Mouse (Mus musculus): ENCODE measurements around the gene Clcnka. TPM values are rescaled to one million over a fixed set of nuclear protein-coding genes. Genes with fewer than 3 reads are reported as not detected.

Gene Clcnka
- polyA plus RNA-seq, 1 experiment from 2014 or later: 0.65 TPM

DNA sequence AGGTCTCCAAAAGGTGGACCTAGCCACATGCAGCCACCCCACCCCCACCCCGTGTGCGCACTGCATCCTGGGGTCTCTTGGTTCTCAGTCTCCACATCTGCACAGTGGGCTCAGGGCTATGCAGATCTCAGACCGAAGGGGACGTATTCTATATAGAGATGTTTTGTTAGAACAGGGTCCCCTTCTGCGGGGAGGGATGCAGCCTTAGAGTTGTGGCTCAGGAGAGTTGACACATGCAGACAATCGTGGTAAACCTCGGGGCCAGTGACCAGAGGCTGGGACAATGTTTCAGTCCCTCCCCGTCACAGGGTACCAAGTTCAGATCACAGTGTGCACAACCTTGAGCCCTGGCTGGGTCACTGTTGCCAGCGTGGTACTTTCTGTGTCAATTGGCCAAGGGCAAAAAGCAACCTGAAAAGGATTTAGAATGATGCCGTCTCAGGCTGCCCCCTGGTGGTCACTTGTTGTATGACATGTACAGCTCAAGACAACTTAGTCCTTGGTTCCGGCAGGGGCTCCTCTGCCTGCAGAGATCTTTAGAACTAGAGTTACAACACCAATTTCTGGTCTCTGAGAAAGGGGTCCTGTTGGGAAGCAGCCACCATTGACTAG, 35.5 kb downstream of the Clcnka start:
- peaks cover 5% of the 10 kb centered on the region; the same call in 1 of the 2 replicates for H3K4me1 ChIP-seq (replicated peaks)
- no peaks in the 10 kb centered on the region for H3K9me3 ChIP-seq
- no peak overlapping the region for H3K9ac ChIP-seq
- H3K4me2 ChIP-seq: no peak overlapping the region
- peaks cover 29% of the 10 kb centered on the region for H3K27me3 ChIP-seq
- H3K4me3 ChIP-seq: no peak overlapping the region
- no peaks in the 10 kb centered on the region for H3K36me3 ChIP-seq
- H3K27ac ChIP-seq (replicated peaks): no peak overlapping the region
- 28% methylated on average over 11 of the region's 11 CpGs for WGBS
- ATAC-seq (ENCODE audit: low FRiP score, low read depth): no peak

DNA sequence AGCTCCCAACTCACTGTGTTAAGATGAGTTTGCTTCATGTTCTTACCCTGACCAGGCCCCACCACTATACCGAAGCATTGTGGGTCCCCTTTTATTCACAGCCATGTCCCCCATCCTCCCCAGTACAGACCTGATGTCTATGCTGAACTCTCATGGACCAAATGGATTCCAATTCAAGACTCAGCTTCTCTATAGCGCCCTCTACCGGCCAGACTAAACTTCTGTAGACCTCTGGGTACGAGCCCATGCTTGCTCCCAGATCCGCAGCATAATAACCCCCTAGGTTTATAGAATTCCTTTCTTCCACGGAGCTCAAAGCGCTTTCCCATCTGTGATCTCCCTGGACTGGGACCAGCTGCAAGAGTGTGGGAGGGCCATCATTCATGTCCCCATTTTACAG, 37.7 kb downstream of the Clcnka start:
- H3K27me3 ChIP-seq: peaks cover 14% of the 10 kb centered on the region
- H3K4me2 ChIP-seq: no peak overlapping the region
- no peaks in the 10 kb centered on the region for H3K9me3 ChIP-seq
- no peak overlapping the region for H3K27ac ChIP-seq (replicated peaks)
- H3K9ac ChIP-seq: no peak overlapping the region
- no peak overlapping the region for H3K4me3 ChIP-seq
- WGBS: 37% methylated on average over 7 of the region's 7 CpGs
- no peaks in the 10 kb centered on the region for H3K36me3 ChIP-seq
- H3K4me1 ChIP-seq (replicated peaks): no peaks in the 10 kb centered on the region
- no peak for ATAC-seq (ENCODE audit: low FRiP score, low read depth)

DNA sequence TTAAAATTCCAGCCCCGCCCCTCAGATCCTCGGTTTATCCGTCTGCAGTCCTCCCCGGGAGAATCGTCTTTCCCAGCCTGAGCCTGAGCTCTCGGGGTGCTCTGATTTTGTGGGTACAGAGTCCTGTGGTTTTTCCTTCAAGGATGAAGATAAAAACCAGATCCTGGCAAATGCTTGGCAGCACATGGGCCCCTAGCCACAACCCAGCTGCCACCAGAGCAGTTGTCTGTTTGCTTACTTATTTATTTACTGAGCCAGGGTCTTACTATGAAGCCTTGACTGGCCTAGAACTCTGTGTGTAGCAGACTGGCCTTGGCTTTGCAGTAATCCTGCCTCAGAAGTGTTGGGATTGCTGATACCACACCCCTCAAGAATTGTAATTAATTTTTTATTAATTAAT, 39.3 kb downstream of the Clcnka start:
- Histone ChIP-seq H3K36me3 (no peaks in the 10 kb centered on the region), H3K9me3 (no peaks in the 10 kb centered on the region), H3K27ac (replicated peaks) (no peak overlapping the region), H3K4me1 (replicated peaks) (no peaks in the 10 kb centered on the region), H3K27me3 (no peaks in the 10 kb centered on the region), H3K9ac (no peak overlapping the region), H3K4me3 (no peak overlapping the region), H3K4me2 (no peak overlapping the region)
- no peak for ATAC-seq (ENCODE audit: low FRiP score, low read depth)
- whole genome bisulfite sequencing: 91% methylated on average over 6 of the region's 6 CpGs

DNA sequence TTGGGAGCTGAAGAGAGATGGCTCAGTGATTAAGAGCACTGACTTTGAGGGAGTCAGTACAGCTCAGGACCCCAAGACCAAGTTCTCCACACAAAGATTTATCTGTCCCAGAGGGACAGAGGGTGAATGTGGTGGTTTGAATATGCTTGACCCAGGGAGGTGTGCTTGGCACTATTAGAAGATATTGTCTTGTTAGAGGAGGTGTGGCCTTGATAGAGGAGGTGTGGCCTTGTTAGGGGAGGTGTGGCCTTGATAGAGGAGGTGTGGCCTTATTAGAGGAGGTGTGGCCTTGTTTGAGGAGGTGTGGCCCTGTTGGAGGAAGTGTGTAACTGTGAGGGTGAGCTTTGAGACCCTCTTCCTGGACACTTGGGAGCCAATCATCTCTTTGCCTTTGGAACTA, 40.7 kb downstream of the Clcnka start:
- no peak for ATAC-seq (ENCODE audit: low FRiP score, low read depth)
- no peaks in the 10 kb centered on the region for H3K27me3 ChIP-seq
- H3K36me3 ChIP-seq: no peaks in the 10 kb centered on the region
- H3K9me3 ChIP-seq: no peaks in the 10 kb centered on the region
- H3K4me2 ChIP-seq: no peak overlapping the region
- H3K9ac ChIP-seq: no peak overlapping the region
- H3K4me3 ChIP-seq: no peak overlapping the region
- no peak overlapping the region for H3K27ac ChIP-seq (replicated peaks)
- no peaks in the 10 kb centered on the region for H3K4me1 ChIP-seq (replicated peaks)

DNA sequence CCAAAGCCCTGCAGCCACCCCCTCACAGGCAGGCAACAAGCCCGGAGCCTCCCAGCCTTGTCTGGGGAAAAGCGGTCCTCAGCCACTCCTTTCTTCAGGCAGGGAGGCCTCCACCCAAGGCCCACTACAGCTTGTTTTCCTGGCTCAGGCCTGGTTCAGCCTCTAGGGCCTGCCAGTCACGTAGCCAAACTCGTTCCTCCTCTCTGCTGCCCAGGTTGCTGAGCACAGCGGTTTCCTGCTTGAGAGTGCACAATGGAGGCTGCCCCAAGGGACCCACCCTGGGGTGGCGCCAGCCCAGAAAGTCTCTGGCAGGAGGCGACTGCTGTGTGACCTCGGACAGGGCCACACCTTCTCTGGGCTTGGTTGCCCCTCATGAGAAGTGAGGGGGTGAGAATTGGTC, 44.7 kb downstream of the Clcnka start:
- H3K9me3 ChIP-seq: no peaks in the 10 kb centered on the region
- H3K4me1 ChIP-seq (replicated peaks): no peaks in the 10 kb centered on the region
- no peak overlapping the region for H3K4me2 ChIP-seq
- no peak overlapping the region for H3K4me3 ChIP-seq
- no peak overlapping the region for H3K9ac ChIP-seq
- no peak for ATAC-seq (ENCODE audit: low FRiP score, low read depth)
- no peak overlapping the region for H3K27ac ChIP-seq (replicated peaks)
- 62% methylated on average over 8 of the region's 8 CpGs for WGBS
- no peaks in the 10 kb centered on the region for H3K27me3 ChIP-seq
- no peaks in the 10 kb centered on the region for H3K36me3 ChIP-seq

DNA sequence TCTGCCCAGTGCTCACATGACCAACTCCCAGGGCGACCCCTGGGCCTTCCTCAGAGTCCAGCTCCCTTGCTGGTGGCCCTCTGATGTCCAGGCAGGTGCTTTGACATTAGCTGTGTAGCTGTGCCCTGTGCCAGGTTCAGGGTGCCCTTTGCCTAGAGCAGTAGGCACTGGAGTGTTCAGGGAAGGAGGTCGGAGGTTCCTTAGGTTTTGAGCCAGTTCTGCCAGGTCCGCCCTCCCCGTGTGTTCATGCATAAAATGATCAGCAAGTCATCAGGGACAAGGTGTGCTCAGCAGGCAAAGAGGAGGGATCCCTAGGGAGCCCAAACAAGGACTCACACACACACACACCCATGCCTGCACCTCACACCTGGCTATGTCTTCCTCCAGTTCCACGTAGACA, 45.5 kb downstream of the Clcnka start:
- no peak for ATAC-seq (ENCODE audit: low FRiP score, low read depth)
- Histone ChIP-seq H3K27ac (replicated peaks) (no peak overlapping the region), H3K4me1 (replicated peaks) (no peaks in the 10 kb centered on the region), H3K4me3 (no peak overlapping the region), H3K4me2 (no peak overlapping the region), H3K9me3 (no peaks in the 10 kb centered on the region), H3K27me3 (no peaks in the 10 kb centered on the region), H3K36me3 (no peaks in the 10 kb centered on the region), H3K9ac (no peak overlapping the region)
- 79% methylated on average over 5 of the region's 5 CpGs for WGBS

DNA sequence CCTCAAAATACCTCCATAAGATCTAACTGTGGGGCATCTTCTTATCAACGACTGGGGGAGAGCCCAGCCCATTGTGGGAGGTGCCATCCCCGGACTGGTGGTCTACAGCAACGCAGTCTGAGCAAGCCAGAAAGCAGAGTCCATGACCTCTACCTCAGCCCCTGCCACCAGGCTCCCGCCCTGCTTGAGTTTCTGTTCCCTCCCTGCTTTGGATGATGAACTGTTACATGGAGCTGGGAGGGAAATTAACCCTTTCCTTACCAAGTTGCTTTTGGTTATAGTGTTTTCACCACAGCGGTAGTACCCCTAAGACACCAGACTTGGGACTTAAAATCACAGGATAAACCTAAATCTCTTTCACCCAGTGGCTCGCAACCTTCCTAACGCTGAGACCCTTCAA, 46.6 kb downstream of the Clcnka start:
- Histone ChIP-seq H3K36me3 (no peaks in the 10 kb centered on the region), H3K9ac (no peak overlapping the region), H3K27me3 (no peaks in the 10 kb centered on the region), H3K9me3 (no peaks in the 10 kb centered on the region), H3K4me2 (no peak overlapping the region), H3K4me1 (replicated peaks) (no peaks in the 10 kb centered on the region), H3K27ac (replicated peaks) (no peak overlapping the region), H3K4me3 (no peak overlapping the region)
- no peak for ATAC-seq (ENCODE audit: low FRiP score, low read depth)
- WGBS: 61% methylated on average over 7 of the region's 7 CpGs

DNA sequence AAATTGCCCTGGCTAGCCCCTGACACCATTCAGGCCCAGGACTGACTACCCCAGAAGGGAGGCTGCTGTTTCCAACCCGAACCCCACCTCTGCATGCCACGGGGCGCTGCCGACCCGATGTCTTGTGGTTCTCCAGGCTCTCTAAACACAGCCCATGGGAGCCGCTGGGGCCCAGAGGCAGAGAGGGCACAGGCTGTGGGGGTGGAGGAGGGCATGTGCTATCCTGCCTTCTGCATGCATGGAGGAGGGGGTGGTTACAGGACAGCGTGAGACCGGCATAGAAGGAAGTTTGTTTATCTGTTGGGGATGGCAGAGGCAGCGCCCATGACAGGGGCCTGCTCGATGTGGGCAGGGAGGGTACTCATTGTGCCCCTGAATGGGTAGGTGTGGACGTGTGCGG, 48.5 kb downstream of the Clcnka start:
- no peaks in the 10 kb centered on the region for H3K9me3 ChIP-seq
- no peak for ATAC-seq (ENCODE audit: low FRiP score, low read depth)
- no peaks in the 10 kb centered on the region for H3K36me3 ChIP-seq
- no peak overlapping the region for H3K27ac ChIP-seq (replicated peaks)
- H3K9ac ChIP-seq: no peak overlapping the region
- H3K4me3 ChIP-seq: no peak overlapping the region
- H3K4me2 ChIP-seq: no peak overlapping the region
- 84% methylated on average over 12 of the region's 12 CpGs for WGBS
- no peaks in the 10 kb centered on the region for H3K27me3 ChIP-seq
- no peaks in the 10 kb centered on the region for H3K4me1 ChIP-seq (replicated peaks)

DNA sequence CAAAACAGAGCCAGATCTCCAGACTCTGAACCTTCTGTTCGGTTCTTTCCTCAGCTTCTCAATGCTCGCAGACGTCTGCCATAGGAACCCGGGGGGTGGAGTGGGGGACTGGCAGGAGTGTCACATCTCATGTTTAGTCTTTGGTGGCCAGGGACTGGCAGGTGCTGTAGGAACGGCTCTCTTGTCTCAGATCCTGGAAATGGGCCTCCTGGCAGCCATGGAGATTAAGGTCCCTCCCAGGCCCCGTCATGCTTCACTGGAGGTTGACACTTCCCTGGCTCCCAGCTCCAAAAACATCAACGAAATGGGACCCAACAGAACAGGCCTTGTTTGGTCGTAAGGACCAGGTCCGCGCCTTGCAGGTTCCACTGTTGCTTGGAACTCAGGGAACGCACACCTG, 49.9 kb downstream of the Clcnka start:
- Histone ChIP-seq H3K27ac (replicated peaks) (no peak overlapping the region), H3K9me3 (no peaks in the 10 kb centered on the region), H3K4me3 (no peak overlapping the region), H3K4me2 (no peak overlapping the region), H3K4me1 (replicated peaks) (no peaks in the 10 kb centered on the region), H3K9ac (no peak overlapping the region), H3K36me3 (no peaks in the 10 kb centered on the region), H3K27me3 (no peaks in the 10 kb centered on the region)
- WGBS: 68% methylated on average over 11 of the region's 11 CpGs
- ATAC-seq (ENCODE audit: low FRiP score, low read depth): no peak

DNA sequence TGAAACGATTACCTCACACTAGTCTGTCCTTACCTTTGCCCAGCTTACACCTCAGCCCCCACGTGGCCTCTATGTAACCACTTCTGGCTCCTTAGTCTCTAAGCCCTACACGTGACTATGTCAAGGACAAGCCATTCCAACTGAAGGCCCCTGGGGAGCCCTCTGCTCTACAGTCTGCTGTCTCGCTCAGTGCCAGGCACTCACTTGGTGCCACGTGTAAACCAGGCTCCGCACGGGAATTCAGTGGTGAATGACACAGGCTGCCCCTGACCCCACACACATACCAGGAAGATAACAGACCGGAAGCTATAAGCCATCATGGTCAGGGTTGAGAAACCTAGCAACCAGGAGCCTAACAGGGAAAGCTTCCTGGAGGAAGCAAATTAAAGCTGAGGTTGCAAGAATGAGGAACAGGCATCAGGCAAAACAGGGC, 51.1 kb downstream of the Clcnka start:
- WGBS: 60% methylated on average over 8 of the region's 8 CpGs

DNA sequence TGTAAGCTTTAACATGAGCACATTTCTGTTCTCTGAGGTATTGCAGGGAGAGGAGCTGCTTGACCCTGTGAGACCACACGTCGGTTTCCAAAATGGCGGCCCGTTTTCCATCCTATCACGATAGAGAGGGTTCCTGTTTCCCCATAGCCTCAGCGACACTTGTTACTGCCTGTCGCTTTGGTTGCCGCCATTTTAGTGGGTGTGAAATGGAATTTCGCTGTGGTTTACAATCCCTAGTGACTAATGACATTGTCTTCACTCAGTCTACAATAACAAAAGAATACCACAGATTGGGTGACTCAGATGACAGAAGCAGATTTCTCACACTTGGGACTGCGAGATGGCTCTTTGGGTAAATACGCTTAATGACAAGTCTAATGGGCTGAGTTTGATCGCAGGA, 53.3 kb downstream of the Clcnka start:
- H3K4me1 ChIP-seq (replicated peaks): no peaks in the 10 kb centered on the region
- no peak overlapping the region for H3K4me3 ChIP-seq
- H3K9ac ChIP-seq: no peak overlapping the region
- H3K27ac ChIP-seq (replicated peaks): no peak overlapping the region
- H3K9me3 ChIP-seq: no peaks in the 10 kb centered on the region
- H3K27me3 ChIP-seq: no peaks in the 10 kb centered on the region
- 90% methylated on average over 12 of the region's 12 CpGs for WGBS
- ATAC-seq (ENCODE audit: low FRiP score, low read depth): no peak
- no peaks in the 10 kb centered on the region for H3K36me3 ChIP-seq
- no peak overlapping the region for H3K4me2 ChIP-seq

More for the DNA sequence above, 51.1 kb downstream of the Clcnka start:
- Histone ChIP-seq H3K9ac (no peak overlapping the region), H3K4me1 (replicated peaks) (no peaks in the 10 kb centered on the region), H3K4me2 (no peak overlapping the region), H3K4me3 (no peak overlapping the region), H3K27me3 (no peaks in the 10 kb centered on the region), H3K9me3 (no peaks in the 10 kb centered on the region), H3K36me3 (no peaks in the 10 kb centered on the region), H3K27ac (replicated peaks) (no peak overlapping the region)
- no peak for ATAC-seq (ENCODE audit: low FRiP score, low read depth)

DNA sequence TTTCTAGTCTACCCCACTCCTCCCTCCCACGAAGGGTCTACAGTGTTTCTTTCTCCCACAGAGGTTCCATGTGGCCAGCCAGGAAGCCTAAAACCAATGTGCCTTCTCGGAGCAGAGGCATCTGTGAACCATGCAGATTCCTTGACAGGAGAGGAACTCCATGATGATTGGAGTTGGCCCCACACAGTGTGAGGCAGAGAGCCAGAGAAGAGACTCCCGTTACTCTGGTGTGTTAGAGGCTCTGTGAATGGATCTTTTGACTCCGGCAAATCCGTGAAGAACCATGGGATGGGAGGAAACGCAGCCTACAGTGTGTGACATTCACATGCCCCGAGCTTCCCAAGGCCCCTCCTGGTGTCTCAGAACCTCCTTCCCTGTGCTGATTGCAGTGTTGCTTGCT, 55.0 kb downstream of the Clcnka start:
- H3K27me3 ChIP-seq: no peaks in the 10 kb centered on the region
- 60% methylated on average over 7 of the region's 7 CpGs for WGBS
- H3K9ac ChIP-seq: no peak overlapping the region
- no peaks in the 10 kb centered on the region for H3K36me3 ChIP-seq
- no peaks in the 10 kb centered on the region for H3K9me3 ChIP-seq
- no peak overlapping the region for H3K4me2 ChIP-seq
- no peak overlapping the region for H3K4me3 ChIP-seq
- ATAC-seq (ENCODE audit: low FRiP score, low read depth): no peak
- H3K27ac ChIP-seq (replicated peaks): no peak overlapping the region
- H3K4me1 ChIP-seq (replicated peaks): peaks cover 4% of the 10 kb centered on the region

DNA sequence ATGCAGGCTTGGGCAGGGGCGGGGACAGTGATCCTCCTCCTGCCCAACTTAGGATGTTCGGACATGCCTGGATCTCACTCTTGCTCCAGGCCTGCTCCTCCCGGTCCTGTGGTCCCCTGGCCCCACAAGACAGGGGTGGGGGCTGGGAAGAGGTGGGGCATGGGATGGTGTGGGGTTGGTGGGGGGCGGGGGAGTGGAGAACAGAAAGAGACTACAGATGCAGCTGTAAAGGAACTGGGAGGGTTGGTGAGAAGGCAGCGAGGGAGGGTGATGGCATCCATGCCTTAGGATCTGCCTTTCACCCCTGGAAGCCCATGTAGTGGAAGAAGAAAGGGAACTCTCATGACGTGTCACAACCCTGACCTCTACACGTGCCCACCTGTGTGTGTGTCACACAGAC, 57.0 kb downstream of the Clcnka start:
- H3K27me3 ChIP-seq: no peaks in the 10 kb centered on the region
- no peaks in the 10 kb centered on the region for H3K9me3 ChIP-seq
- 65% methylated on average over 7 of the region's 7 CpGs for WGBS
- H3K36me3 ChIP-seq: no peaks in the 10 kb centered on the region
- no peak overlapping the region for H3K9ac ChIP-seq
- no peak overlapping the region for H3K4me3 ChIP-seq
- no peak overlapping the region for H3K27ac ChIP-seq (replicated peaks)
- H3K4me2 ChIP-seq: no peak overlapping the region
- no peak for ATAC-seq (ENCODE audit: low FRiP score, low read depth)
- peaks cover 12% of the 10 kb centered on the region for H3K4me1 ChIP-seq (replicated peaks)

All from hindbrain, embryonic 15.5 days (tissue).